Mouse (Mus musculus) olfactory bulb, adult 2 months (tissue): ENCODE measurements around the gene Zfp106.

Source experiments
- CTCF ChIP-seq: fragments of 200-500 bp; IDR thresholded peaks from 2 replicates; pipeline ENCODE4 v1.5.1; 2012; ENCODE audit warnings: low read depth, mild to moderate bottlenecking, low read length, moderate library complexity; ENCODE audit not compliant: insufficient read depth
- POLR2A ChIP-seq: fragments of 200-500 bp; IDR thresholded peaks from 2 replicates; pipeline ENCODE4 v1.6.1; 2012; ENCODE audit warnings: mild to moderate bottlenecking, low read depth, low read length, moderate library complexity; ENCODE audit not compliant: insufficient read depth

GRCm38 (mm10) chr2:120470856-120471255 is 92.8 kb downstream of the Zfp106 start:
- no peak for TF ChIP-seq POLR2A
- TF ChIP-seq CTCF = no peak
